Mouse (Mus musculus): Measurements from ENCODE around the gene Zc3h6.

DNA sequence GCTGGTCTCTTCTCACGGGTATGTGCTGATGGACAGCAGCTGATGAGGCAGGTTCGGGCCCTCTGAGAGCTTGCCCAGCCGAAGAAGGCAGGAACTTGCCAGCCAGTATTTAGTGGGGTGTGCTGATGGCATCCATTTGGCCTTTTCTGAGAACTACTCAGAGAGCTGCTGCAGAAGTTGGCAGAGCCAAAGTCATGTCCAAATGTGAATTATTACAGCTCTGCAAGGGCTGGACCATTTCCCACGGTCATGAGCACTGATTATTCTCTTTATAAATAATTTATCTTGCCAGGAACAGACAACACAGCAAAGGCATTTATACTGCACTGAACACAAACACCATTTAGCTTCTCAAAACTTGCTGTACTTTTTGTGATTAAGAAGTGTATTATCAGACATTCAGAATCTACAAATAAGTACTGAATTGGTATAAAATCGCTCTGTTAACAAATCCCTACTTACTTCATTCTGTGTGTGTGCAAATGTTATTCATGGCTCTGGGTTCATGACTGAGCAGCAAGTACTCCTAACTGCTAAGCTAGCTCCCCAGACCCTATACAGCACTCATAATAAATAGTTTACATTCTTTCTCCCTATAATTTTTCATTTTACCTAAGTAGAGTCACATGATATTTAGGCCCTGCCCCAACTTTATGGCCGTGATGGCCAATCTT lies 79.1 kb downstream of the Zc3h6 start:
- TF ChIP-seq CTCF (IDR thresholded peaks at IDR 0.05; ENCODE audit: low read depth, low read length), result no peak
- TF ChIP-seq POLR2A (IDR thresholded peaks at IDR 0.05; ENCODE audit: extremely low read depth, insufficient read depth, low read length), result no peak
